Mouse (Mus musculus): ENCODE data around the gene Enah. TPM values are rescaled to one million over a fixed set of nuclear protein-coding genes. Genes with fewer than 3 reads are reported as not detected.

Enah gene
- polyA plus RNA-seq, 1 experiment from 2014 or later, result 43.3 TPM

GRCm38 (mm10) chr1:181888801-181889200, 131.0 kb downstream of the Enah start:
- Histone ChIP-seq H3K4me1 (no peaks in the 10 kb centered on the region), H3K9ac (no peak overlapping the region), H3K4me3 (no peak overlapping the region), H3K27me3 (replicated peaks) (no peaks in the 10 kb centered on the region), H3K9me3 (no peaks in the 10 kb centered on the region), H3K27ac (no peak overlapping the region), H3K36me3 (no peaks in the 10 kb centered on the region), H3K4me2 (replicated peaks) (no peak overlapping the region)
- ATAC-seq (ENCODE audit: low FRiP score, low read depth), result peak; percentile 82
- WGBS, result 6% methylated on average over 11 of the region's 11 CpGs

DNA sequence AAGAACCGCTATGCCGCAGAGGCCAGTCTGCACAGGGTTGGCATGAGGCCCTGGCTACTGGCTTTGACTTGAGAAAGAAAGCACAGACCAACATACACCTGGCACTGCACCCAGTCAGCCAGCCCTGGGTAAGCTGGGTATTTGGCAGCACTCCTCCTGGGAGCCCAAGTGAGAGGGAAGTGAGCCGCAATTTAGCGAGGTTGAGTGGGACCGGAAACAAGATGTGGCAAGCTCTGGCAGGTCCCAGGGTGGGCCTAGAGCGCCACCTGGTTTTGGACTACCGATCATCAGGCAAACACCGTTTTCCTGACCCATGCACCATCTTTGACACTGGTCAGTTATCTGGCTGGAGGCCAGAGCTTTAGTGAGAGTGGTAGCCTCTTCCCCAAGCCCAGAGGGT, 138.3 kb downstream of the Enah start:
- Histone ChIP-seq H3K9ac (no peak overlapping the region), H3K4me2 (replicated peaks) (0 out of 2 replicates have a peak overlapping the region, but pooled peaks have one; percentile 0), H3K4me1 (peaks cover 9% of the 10 kb centered on the region; the same call in 1 of the 2 replicates), H3K36me3 (no peaks in the 10 kb centered on the region), H3K27me3 (replicated peaks) (no peaks in the 10 kb centered on the region), H3K9me3 (no peaks in the 10 kb centered on the region), H3K4me3 (no peak overlapping the region), H3K27ac (no peak overlapping the region)
- WGBS, result 31% methylated on average over 8 of the region's 8 CpGs
- no peak for ATAC-seq (ENCODE audit: low FRiP score, low read depth)

GRCm38 (mm10) chr1:181880752-181881325, 139.0 kb downstream of the Enah start:
- peaks cover 9% of the 10 kb centered on the region; the same call in 1 of the 2 replicates for H3K4me1 ChIP-seq
- no peaks in the 10 kb centered on the region for H3K36me3 ChIP-seq
- WGBS, result 56% methylated on average over 15 of the region's 15 CpGs
- H3K27ac ChIP-seq, result no peak overlapping the region
- H3K27me3 ChIP-seq (replicated peaks), result no peaks in the 10 kb centered on the region
- ATAC-seq (ENCODE audit: low FRiP score, low read depth), result peak; percentile 33; the same call in 1 of the 2 replicates
- H3K4me2 ChIP-seq (replicated peaks), result no peak overlapping the region
- H3K9ac ChIP-seq, result no peak overlapping the region
- H3K4me3 ChIP-seq, result no peak overlapping the region
- H3K9me3 ChIP-seq, result no peaks in the 10 kb centered on the region

GRCm38 (mm10) chr1:181878436-181878835, 141.4 kb downstream of the Enah start:
- H3K27me3 ChIP-seq (replicated peaks), result no peaks in the 10 kb centered on the region
- WGBS, result 79% methylated on average over 5 of the region's 5 CpGs
- H3K36me3 ChIP-seq, result no peaks in the 10 kb centered on the region
- no peak for ATAC-seq (ENCODE audit: low FRiP score, low read depth)
- H3K9ac ChIP-seq, result no peak overlapping the region
- no peak overlapping the region for H3K4me2 ChIP-seq (replicated peaks)
- H3K4me1 ChIP-seq, result peaks cover 9% of the 10 kb centered on the region; the same call in 1 of the 2 replicates
- H3K27ac ChIP-seq, result no peak overlapping the region
- H3K9me3 ChIP-seq, result no peaks in the 10 kb centered on the region
- H3K4me3 ChIP-seq, result no peak overlapping the region

- Histone ChIP-seq H3K9ac (no peak overlapping the region), H3K4me3 (no peak overlapping the region), H3K4me1 (peaks cover 9% of the 10 kb centered on the region; the same call in 1 of the 2 replicates), H3K4me2 (replicated peaks) (no peak overlapping the region), H3K9me3 (no peaks in the 10 kb centered on the region), H3K27me3 (replicated peaks) (no peaks in the 10 kb centered on the region), H3K36me3 (no peaks in the 10 kb centered on the region), H3K27ac (no peak overlapping the region)
- no peak for ATAC-seq (ENCODE audit: low FRiP score, low read depth)
- WGBS, result 65% methylated on average over 5 of the region's 5 CpGs
These were observed 142.7 kb downstream of the Enah start for GRCm38 (mm10) chr1:181877088-181877487.

DNA sequence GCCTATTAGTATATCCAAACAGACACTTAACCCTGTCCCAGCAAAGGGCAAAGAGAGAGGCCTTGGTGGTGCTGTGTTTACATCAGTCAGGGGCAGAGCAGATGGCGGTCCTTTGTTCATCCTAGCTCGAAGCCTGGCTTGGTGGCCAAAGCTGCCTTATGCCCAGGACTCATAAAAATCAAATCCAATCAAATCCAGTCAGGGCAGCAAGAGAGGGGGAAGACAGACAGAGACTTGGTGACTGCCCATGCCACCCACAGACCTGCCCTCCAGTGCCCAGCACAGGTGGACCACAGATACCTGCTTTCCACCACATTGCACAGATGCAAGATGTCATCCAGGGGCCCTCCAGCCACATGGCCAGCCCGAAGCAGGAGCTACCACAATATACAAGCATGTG, 143.1 kb downstream of the Enah start:
- H3K9me3 ChIP-seq, result no peaks in the 10 kb centered on the region
- ATAC-seq (ENCODE audit: low FRiP score, low read depth), result no peak
- H3K4me2 ChIP-seq (replicated peaks), result no peak overlapping the region
- no peak overlapping the region for H3K27ac ChIP-seq
- H3K36me3 ChIP-seq, result no peaks in the 10 kb centered on the region
- no peak overlapping the region for H3K9ac ChIP-seq
- no peaks in the 10 kb centered on the region for H3K27me3 ChIP-seq (replicated peaks)
- H3K4me1 ChIP-seq, result peaks cover 7% of the 10 kb centered on the region; the same call in 1 of the 2 replicates
- 80% methylated on average over 3 of the region's 3 CpGs for WGBS
- H3K4me3 ChIP-seq, result no peak overlapping the region

DNA sequence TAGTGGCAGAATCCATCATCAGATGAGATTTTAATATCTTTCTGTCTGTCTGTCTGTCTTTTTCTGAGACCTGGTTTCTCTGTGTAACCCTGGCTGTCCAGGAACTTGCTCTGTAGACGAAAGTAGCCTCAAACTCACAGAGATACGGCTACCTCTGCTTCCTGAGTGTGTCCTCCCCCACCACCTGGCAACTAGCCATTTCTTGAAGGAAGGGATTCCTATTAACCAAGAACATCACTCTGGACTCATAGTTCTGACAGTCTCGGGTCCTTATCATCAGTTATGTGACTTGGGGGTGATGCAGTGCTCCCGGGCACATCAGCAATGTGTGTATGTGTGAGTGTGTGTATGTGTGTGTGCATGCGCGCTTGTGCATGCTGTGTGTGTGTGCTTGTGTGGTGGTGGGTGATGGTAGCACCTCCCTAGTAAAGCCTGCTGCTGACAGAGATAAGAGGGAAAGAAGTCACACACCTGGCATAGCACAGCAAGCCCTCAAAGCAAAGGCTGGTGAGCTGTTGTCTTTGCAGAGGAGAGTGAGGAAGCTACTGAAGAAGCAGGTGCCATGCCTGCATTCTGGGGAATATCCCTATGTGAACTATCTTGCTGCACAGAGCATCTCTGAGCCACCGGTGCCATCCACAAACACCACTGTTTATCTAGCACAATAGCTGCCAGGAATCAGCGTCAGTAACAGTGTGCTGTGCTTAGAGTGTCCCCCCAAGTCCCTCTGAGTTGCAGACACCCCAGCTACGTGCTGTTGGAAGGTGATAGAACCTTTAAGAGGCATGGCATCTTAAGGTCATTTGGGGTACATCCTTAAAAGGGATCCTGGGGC, 146.5 kb downstream of the Enah start:
- no peaks in the 10 kb centered on the region for H3K9me3 ChIP-seq
- no peak overlapping the region for H3K4me2 ChIP-seq (replicated peaks)

DNA sequence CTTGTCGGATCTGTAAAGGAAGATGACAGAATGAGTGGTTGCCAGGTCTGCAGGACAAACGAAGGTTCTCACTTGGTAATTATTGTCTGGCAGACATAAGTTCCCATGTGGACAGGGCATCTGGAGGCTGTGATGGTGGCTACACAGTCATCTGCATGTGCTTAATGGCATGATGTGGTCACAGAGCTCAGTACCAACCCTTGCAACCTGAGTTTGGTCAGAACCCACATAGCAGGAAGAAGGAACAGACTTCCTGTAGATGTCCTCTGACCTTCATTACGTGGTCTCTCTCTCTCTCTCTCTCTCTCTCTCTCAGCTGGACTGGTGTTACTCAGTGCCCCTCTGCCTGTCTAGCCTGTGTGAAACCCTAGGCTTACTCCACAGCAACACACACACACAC, 147.2 kb downstream of the Enah start:
- Histone ChIP-seq H3K9ac (no peak overlapping the region), H3K27ac (no peak overlapping the region), H3K4me2 (replicated peaks) (no peak overlapping the region), H3K4me1 (no peaks in the 10 kb centered on the region), H3K4me3 (no peak overlapping the region), H3K9me3 (no peaks in the 10 kb centered on the region), H3K27me3 (replicated peaks) (no peaks in the 10 kb centered on the region), H3K36me3 (no peaks in the 10 kb centered on the region)
- 79% methylated on average over 3 of the region's 3 CpGs for WGBS
- ATAC-seq (ENCODE audit: low FRiP score, low read depth), result no peak

More for the DNA sequence above, 146.5 kb downstream of the Enah start:
- Histone ChIP-seq H3K27me3 (replicated peaks) (no peaks in the 10 kb centered on the region), H3K9ac (no peak overlapping the region), H3K27ac (no peak overlapping the region), H3K4me3 (no peak overlapping the region), H3K36me3 (no peaks in the 10 kb centered on the region), H3K4me1 (no peaks in the 10 kb centered on the region)
- WGBS, result 83% methylated on average over 9 of the region's 9 CpGs
- no peak for ATAC-seq (ENCODE audit: low FRiP score, low read depth)

DNA sequence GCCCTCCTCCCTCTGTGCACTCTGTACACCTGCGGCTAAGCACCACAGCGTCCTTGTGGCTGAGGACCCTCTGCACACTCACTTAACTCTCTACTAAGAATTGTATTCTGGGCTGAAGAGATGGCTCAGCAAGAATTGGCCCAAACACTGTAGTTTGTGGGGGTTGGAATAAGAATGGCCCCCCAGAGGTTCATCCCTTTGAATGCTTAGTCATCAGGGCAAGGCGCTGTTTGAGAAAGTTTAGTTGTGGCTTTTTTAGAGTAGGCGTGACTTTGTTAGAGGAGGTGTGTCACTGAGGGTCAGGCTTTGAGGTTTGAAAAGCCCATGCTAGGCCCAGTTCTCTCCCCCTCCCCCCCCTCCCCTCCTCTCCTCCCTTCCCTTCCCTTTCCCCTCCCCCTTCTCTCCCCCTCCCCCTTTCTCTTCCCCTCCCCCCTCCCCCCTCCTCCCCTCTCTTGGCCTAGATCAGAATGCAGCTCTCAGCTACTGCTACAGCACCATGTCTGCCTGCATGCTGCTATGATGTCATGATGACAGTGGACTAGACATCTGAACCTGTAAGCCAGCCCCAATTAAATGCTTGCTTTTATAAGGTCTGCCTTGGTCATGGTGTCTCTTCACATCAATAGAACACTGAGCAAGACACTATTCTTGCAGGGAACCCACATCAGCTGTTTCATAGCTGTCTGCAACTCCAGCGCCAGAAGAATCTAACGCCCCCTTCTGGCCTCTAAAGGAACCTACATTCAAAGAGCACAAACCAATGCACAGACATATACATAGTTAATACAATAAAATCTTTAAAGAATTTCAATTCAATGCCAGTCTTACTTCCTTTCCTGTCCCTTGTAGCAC, 153.1 kb downstream of the Enah start:
- H3K36me3 ChIP-seq, result no peaks in the 10 kb centered on the region
- WGBS, result 83% methylated on average over 6 of the region's 6 CpGs
- H3K4me2 ChIP-seq (replicated peaks), result no peak overlapping the region
- ATAC-seq (ENCODE audit: low FRiP score, low read depth), result no peak
- H3K27ac ChIP-seq, result no peak overlapping the region
- no peak overlapping the region for H3K4me3 ChIP-seq
- no peak overlapping the region for H3K9ac ChIP-seq
- no peaks in the 10 kb centered on the region for H3K27me3 ChIP-seq (replicated peaks)
- no peaks in the 10 kb centered on the region for H3K9me3 ChIP-seq
- H3K4me1 ChIP-seq, result no peaks in the 10 kb centered on the region

DNA sequence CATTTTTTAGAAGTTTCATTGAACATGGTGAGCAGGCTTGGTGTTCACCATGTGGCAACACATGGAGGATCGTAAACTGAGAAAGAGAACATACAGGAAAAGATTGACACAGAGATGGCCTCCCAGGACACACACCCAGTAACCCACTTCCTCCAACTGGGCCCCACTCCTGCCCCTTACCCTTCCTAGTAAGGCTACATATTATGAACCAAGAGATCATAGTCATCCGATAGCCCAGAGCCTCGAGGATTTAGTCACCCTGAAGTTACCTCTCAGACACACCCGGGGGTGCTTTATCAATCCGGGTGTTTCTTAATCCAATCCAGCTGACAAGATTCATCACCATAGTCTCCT, 153.9 kb downstream of the Enah start:
- WGBS, result 91% methylated on average over 5 of the region's 5 CpGs
- no peak overlapping the region for H3K4me2 ChIP-seq (replicated peaks)
- no peaks in the 10 kb centered on the region for H3K9me3 ChIP-seq
- ATAC-seq (ENCODE audit: low FRiP score, low read depth), result no peak
- H3K27me3 ChIP-seq (replicated peaks), result no peaks in the 10 kb centered on the region
- no peak overlapping the region for H3K4me3 ChIP-seq
- no peak overlapping the region for H3K27ac ChIP-seq
- no peak overlapping the region for H3K9ac ChIP-seq
- no peaks in the 10 kb centered on the region for H3K4me1 ChIP-seq
- no peaks in the 10 kb centered on the region for H3K36me3 ChIP-seq

- no peak overlapping the region for H3K4me3 ChIP-seq
- ATAC-seq (ENCODE audit: low FRiP score, low read depth), result no peak
- H3K9me3 ChIP-seq, result no peaks in the 10 kb centered on the region
- no peak overlapping the region for H3K4me2 ChIP-seq (replicated peaks)
- no peaks in the 10 kb centered on the region for H3K27me3 ChIP-seq (replicated peaks)
- H3K36me3 ChIP-seq, result no peaks in the 10 kb centered on the region
- H3K9ac ChIP-seq, result no peak overlapping the region
- H3K4me1 ChIP-seq, result no peaks in the 10 kb centered on the region
- WGBS, result 83% methylated on average over 11 of the region's 11 CpGs
- no peak overlapping the region for H3K27ac ChIP-seq
These were observed 154.6 kb downstream of the Enah start for GRCm38 (mm10) chr1:181864971-181865862.

Data from neural tube, embryonic 12.5 days (tissue).